Mouse (Mus musculus): ENCODE measurements around the gene Bpnt1.
A peak's percentile ranks its signal among the peaks of the same experiment; 100 is the strongest.
"Not testable (repeated sequence)": the region's sequence is repeated elsewhere in the genome, so short reads cannot be mapped to it uniquely, and the experiment has no call there.

The Bpnt1 gene

DNA sequence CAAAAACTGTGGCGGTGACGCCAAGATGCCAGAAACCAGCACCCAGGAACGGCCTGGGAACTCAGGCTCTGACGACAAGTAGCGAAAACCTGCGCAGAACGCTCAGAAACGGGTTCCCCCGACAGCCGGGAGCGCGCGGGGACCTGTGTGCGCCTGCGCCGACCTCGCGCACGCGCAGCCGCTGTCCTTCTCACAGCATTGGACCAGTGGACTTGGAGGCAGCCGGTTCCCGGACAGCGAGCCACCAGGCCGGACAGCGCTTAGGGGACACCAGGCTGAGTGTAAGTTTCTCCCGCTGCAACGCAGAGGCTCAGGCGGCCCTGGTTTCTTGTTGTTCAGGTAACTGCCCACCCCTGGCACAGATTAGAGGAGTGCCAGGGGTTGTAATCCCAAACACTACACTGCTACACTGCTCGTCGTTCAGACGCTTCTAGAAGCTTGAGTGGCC, at the start of gene Bpnt1:
Gene Bpnt1, plus strand, starts transcription at position 167 of the 448 bp plus-strand sequence.
- DNase-seq (ENCODE audit: low spot score in 2 of 2), result peak; percentile 87 to 89

- DNase-seq (ENCODE audit: low spot score in 2 of 2), result no peak
Measured at GRCm38 (mm10) chr1:185282846-185283245, 49.1 kb upstream of the Bpnt1 start.

GRCm38 (mm10) chr1:185283247-185283646, 48.7 kb upstream of the Bpnt1 start:
- no peak for DNase-seq (ENCODE audit: low spot score in 2 of 2)

- peak in 1 of 2 experiments; percentile 43 for DNase-seq (ENCODE audit: low spot score in 2 of 2)
Measured at GRCm38 (mm10) chr1:185284740-185285139, 47.2 kb upstream of the Bpnt1 start.

DNA sequence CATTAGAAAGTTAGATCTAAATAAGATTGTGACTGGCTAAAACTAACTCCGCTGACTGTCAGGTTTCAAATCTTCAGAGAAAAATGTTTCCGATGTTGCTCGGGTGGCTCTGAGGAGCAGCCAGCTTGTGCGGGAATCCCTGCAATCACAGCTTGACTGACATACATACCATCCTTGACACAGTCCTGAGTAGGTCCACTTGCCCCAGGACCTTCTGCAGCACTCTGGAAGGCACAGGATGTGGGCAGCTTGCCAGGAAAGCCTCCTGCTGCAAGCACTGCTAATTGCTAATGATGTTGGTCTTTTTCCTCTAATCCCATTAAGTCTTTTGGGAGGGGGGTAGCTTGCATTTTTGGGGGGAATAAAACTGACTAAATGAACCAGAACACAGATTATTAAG, 46.8 kb upstream of the Bpnt1 start:
- no peak for DNase-seq (ENCODE audit: low spot score in 2 of 2)

- DNase-seq (ENCODE audit: low spot score in 2 of 2), result no peak
Measured at GRCm38 (mm10) chr1:185287066-185287465, 44.9 kb upstream of the Bpnt1 start.

- no peak for DNase-seq (ENCODE audit: low spot score in 2 of 2)
Measured at GRCm38 (mm10) chr1:185289231-185289630, 42.7 kb upstream of the Bpnt1 start.

- no peak for DNase-seq (ENCODE audit: low spot score in 2 of 2)
Measured at GRCm38 (mm10) chr1:185291336-185291735, 40.6 kb upstream of the Bpnt1 start.

DNA sequence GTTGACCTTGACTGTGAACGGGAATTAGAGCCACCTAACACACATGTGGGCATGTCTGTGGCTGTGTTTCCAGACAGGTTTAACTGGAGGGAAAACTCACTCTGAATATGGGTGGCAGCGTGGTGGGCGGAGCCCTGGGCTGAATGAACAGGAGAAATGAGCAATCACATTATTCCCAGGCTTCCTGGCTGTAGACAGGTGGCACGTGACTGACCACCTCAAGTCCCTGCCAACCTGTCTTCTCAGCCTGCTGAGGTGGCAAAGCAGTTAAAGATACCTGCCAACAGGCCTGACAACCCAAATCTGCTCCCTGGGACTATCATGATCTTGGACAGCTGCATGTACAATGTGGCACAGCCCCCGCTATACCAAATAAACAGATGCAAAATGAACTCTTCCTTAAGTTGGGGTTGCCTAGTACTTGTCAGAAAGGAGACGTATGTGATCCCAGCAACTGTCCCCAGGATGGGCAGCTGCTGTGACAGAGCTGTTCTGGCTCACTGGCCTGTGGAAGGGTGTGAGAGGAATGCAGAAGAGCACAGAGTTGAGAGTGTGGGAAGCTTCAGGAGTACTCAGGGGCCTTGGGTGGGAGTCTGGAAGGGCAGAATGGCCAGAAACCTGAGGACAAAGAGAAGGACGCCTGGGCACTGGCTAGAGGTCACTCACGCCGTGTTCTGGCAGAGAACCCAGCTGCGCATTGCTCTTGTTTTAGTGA, 39.1 kb upstream of the Bpnt1 start:
- no peak for DNase-seq (ENCODE audit: low spot score in 2 of 2)

GRCm38 (mm10) chr1:185296850-185297249, 35.1 kb upstream of the Bpnt1 start:
- DNase-seq (ENCODE audit: low spot score in 2 of 2), result no peak

- no peak for DNase-seq (ENCODE audit: low spot score in 2 of 2)
Measured at GRCm38 (mm10) chr1:185298496-185298895, 33.5 kb upstream of the Bpnt1 start.

GRCm38 (mm10) chr1:185302816-185303215, 29.1 kb upstream of the Bpnt1 start:
- DNase-seq (ENCODE audit: low spot score in 2 of 2), result no peak

DNA sequence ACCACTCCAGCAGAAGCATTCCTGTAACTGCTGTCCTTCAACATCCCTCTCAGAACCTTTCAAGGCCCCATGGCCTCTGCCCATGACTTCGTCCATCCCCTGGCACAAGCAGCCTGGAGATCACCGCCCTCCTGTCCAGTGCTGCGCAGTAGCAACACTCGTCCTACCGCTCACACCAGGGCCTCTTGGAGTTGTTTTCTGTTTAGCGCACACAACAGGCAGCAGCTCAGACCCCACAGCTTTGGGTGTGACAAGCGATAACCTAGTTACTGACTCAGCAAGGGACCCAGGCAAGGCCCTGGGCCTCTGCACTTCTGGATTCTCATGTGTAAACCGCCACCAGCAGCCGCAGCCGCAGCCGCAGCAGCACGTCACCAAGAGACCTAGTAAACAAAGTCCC, 25.1 kb upstream of the Bpnt1 start:
- no peak for DNase-seq (ENCODE audit: low spot score in 2 of 2)

GRCm38 (mm10) chr1:185307645-185308044, 24.3 kb upstream of the Bpnt1 start:
- DNase-seq (ENCODE audit: low spot score in 2 of 2), result no peak

GRCm38 (mm10) chr1:185308334-185308733, 23.6 kb upstream of the Bpnt1 start:
- DNase-seq (ENCODE audit: low spot score in 2 of 2), result no peak

DNA sequence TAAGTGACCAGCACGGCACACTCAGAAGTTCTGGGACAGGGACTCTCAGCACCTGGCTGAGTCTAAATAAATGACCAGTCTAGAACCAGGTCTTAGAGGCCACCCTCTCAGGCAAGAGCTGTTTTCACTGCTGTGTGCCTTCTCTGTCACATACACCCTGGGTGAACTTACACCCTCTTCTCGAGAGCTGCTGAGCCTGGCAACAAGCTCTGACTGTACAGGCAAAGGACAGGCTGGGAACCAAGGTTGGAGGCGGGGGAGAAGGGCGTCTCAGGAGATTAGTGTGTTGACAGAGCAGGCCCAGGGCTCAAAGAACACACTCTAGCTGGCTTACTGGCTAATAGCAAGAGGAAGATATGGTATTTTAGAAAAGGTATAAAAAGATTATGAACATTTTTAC, 23.0 kb upstream of the Bpnt1 start:
- DNase-seq (ENCODE audit: low spot score in 2 of 2), result no peak

GRCm38 (mm10) chr1:185311949-185312348, 20.0 kb upstream of the Bpnt1 start:
- DNase-seq (ENCODE audit: low spot score in 2 of 2), result no peak

DNA sequence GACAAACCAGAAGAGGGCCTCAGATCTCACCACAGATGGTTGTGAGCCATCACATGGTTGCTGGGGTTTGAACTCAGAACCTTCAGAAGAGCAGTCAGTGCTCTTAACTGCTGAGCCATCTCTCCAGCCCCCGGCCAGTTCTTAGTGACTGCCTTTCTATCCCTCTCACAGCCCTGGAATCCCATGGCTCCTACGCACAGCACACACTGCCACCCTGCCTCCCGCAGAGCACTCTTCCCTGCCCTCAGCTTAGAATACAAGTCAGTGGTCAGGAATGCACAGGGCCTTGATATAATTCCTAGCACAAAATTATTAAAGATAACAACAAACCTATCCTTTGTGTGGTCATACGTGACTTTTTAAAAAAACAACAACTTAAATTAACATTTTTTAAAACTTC, 17.4 kb upstream of the Bpnt1 start:
- DNase-seq (ENCODE audit: low spot score in 2 of 2), result no peak

- peak in 1 of 2 experiments; percentile 52 for DNase-seq (ENCODE audit: low spot score in 2 of 2)
Measured at GRCm38 (mm10) chr1:185315846-185316568, 15.9 kb upstream of the Bpnt1 start.

- not testable (repeated sequence) for DNase-seq (ENCODE audit: low spot score in 2 of 2)
Measured at GRCm38 (mm10) chr1:185327754-185328345, 4.1 kb upstream of the Bpnt1 start.

- peak; percentile 91 to 92 for DNase-seq (ENCODE audit: low spot score in 2 of 2)
Measured at GRCm38 (mm10) chr1:185328721-185329610, 3.0 kb upstream of the Bpnt1 start, which contains the start of gene Iars2. Gene Iars2, minus strand, starts transcription at chr1:185329396.

GRCm38 (mm10) chr1:185329851-185330250, 2.1 kb upstream of the Bpnt1 start:
- no peak for DNase-seq (ENCODE audit: low spot score in 2 of 2)
